Mouse (Mus musculus) kidney, embryonic 15.5 days (tissue): ENCODE measurements around the gene Gm49776. TPM values are rescaled to one million over a fixed set of nuclear protein-coding genes. Genes with fewer than 3 reads are reported as not detected.

Experiments used
- ATAC-seq: fragments of 200-750 bp; cut with Nextera tagmentation; replicated peaks from 2 replicates; pipeline ENCODE4 v1.8.0; 2017; ENCODE audit warnings: moderate TSS enrichment; ENCODE audit not compliant: low FRiP score
- H3K27ac ChIP-seq: fragments of 300-500 bp; sonication (generic); 2 replicates; pipeline ENCODE4 v1.5.1; 2015; ENCODE audit warnings: mild to moderate bottlenecking, inconsistent platforms
- H3K27me3 ChIP-seq: fragments of 300-500 bp; sonication (generic); 2 replicates; pipeline ENCODE4 v1.6.1; 2015; ENCODE audit warnings: inconsistent platforms
- H3K36me3 ChIP-seq: fragments of 300-500 bp; sonication (generic); 2 replicates; pipeline ENCODE4 v1.6.1; 2015; ENCODE audit warnings: inconsistent platforms
- H3K4me1 ChIP-seq: fragments of 300-500 bp; sonication (generic); 2 replicates; pipeline ENCODE4 v1.6.1; 2015; ENCODE audit warnings: inconsistent platforms
- H3K4me2 ChIP-seq: fragments of 300-500 bp; sonication (generic); 2 replicates; pipeline ENCODE4 v1.6.1; 2015; ENCODE audit warnings: moderate library complexity, mild to moderate bottlenecking, inconsistent platforms
- H3K4me3 ChIP-seq: fragments of 300-500 bp; sonication (generic); replicated peaks from 2 replicates; pipeline ENCODE4 v1.5.1; 2015; ENCODE audit warnings: mild to moderate bottlenecking, inconsistent platforms
- H3K9ac ChIP-seq: fragments of 300-500 bp; sonication (generic); 2 replicates; pipeline ENCODE4 v1.6.1; 2015; ENCODE audit warnings: mild to moderate bottlenecking, inconsistent platforms
- H3K9me3 ChIP-seq: fragments of 300-500 bp; sonication (generic); replicated peaks from 2 replicates; pipeline ENCODE4 v1.6.1; 2016; ENCODE audit warnings: inconsistent platforms
- WGBS: fragments of 180-500 bp; shearing (Covaris S2); methylation state at CpG from one replicate; pipeline ENCODE4 v1.1.7; 2015; ENCODE audit warnings: mixed read lengths; 5-methylcytosine and 5-hydroxymethylcytosine counted together
- polyA plus RNA-seq: library from polyadenylated mRNA; unstranded; fragments of >200 nt; fragmentation: Nextera tagmentation; extraction: Ambion mirVana; gene quantifications from 2 replicates; pipeline ENCODE4 v1.2.1, GENCODE M21; 2015

The Gm49776 gene
- polyA plus RNA-seq, 1 experiment from 2014 or later, result 4.3 TPM

GRCm38 (mm10) chr16:18217579-18217978 lies 40.5 kb downstream of the Gm49776 start, which contains the start of gene Ccdc188:
TSS of gene Ccdc188 (plus strand) at chr16:18217879.
- H3K4me2 ChIP-seq, result no peak within 1 kb of the TSS
- no peak within 1 kb of the TSS for H3K27ac ChIP-seq
- no peaks in the 10 kb centered on the region for H3K27me3 ChIP-seq
- H3K9me3 ChIP-seq, result no peaks in the 10 kb centered on the region
- 89% methylated on average over 4 of the region's 4 CpGs for WGBS
- no peak for ATAC-seq
- no peak within 1 kb of the TSS for H3K4me3 ChIP-seq
- peaks cover 15% of the 10 kb centered on the region for H3K4me1 ChIP-seq
- no peak within 1 kb of the TSS for H3K9ac ChIP-seq
- H3K36me3 ChIP-seq, result peaks cover 8% of the 10 kb centered on the region

- Histone ChIP-seq H3K36me3 (no peaks in the 10 kb centered on the region), H3K4me1 (peaks cover 8% of the 10 kb centered on the region), H3K27ac (no peak overlapping the region), H3K4me3 (no peak overlapping the region), H3K9me3 (no peaks in the 10 kb centered on the region), H3K27me3 (peaks cover 6% of the 10 kb centered on the region), H3K4me2 (no peak overlapping the region), H3K9ac (no peak overlapping the region)
- no peak for ATAC-seq
- WGBS, result 79% methylated on average over 7 of the region's 7 CpGs
These were observed 43.3 kb downstream of the Gm49776 start for GRCm38 (mm10) chr16:18214858-18215257.

GRCm38 (mm10) chr16:18213689-18214088 lies 44.4 kb downstream of the Gm49776 start:
- ATAC-seq, result no peak
- Histone ChIP-seq H3K36me3 (no peaks in the 10 kb centered on the region), H3K9ac (no peak overlapping the region), H3K9me3 (no peaks in the 10 kb centered on the region), H3K4me2 (no peak overlapping the region), H3K27ac (no peak overlapping the region), H3K4me3 (no peak overlapping the region), H3K27me3 (peaks cover 10% of the 10 kb centered on the region), H3K4me1 (0 out of 2 replicates have a peak, but pooled peaks cover 5% of the 10 kb centered on the region)
- 49% methylated on average over 6 of the region's 6 CpGs for WGBS

GRCm38 (mm10) chr16:18211417-18212171 lies 46.5 kb downstream of the Gm49776 start:
- H3K36me3 ChIP-seq, result no peaks in the 10 kb centered on the region
- no peaks in the 10 kb centered on the region for H3K9me3 ChIP-seq
- no peak overlapping the region for H3K4me3 ChIP-seq
- peaks cover 10% of the 10 kb centered on the region for H3K27me3 ChIP-seq
- H3K4me1 ChIP-seq, result 0 out of 2 replicates have a peak, but pooled peaks cover 5% of the 10 kb centered on the region
- H3K9ac ChIP-seq, result no peak overlapping the region
- no peak overlapping the region for H3K4me2 ChIP-seq
- ATAC-seq, result 0 out of 2 replicates have a peak, but pooled peaks have one; percentile 40
- 48% methylated on average over 10 of the region's 10 CpGs for WGBS
- no peak overlapping the region for H3K27ac ChIP-seq

GRCm38 (mm10) chr16:18210701-18211416 lies 47.3 kb downstream of the Gm49776 start:
- H3K4me1 ChIP-seq, result 0 out of 2 replicates have a peak, but pooled peaks cover 5% of the 10 kb centered on the region

GRCm38 (mm10) chr16:18203430-18204091 lies 54.6 kb downstream of the Gm49776 start:
- H3K4me2 ChIP-seq, result no peak overlapping the region
- H3K36me3 ChIP-seq, result no peaks in the 10 kb centered on the region
- H3K4me1 ChIP-seq, result peaks cover 43% of the 10 kb centered on the region
- H3K27me3 ChIP-seq, result peaks cover 18% of the 10 kb centered on the region
- H3K4me3 ChIP-seq, result no peak overlapping the region
- H3K9ac ChIP-seq, result no peak overlapping the region
- no peaks in the 10 kb centered on the region for H3K9me3 ChIP-seq
- peak overlapping the region; percentile 72 for H3K27ac ChIP-seq
- 12% methylated on average over 7 of the region's 7 CpGs for WGBS
- ATAC-seq, result peak; percentile 90

More at GRCm38 (mm10) chr16:18210701-18211416, 47.3 kb downstream of the Gm49776 start:
- Histone ChIP-seq H3K27ac (no peak overlapping the region), H3K4me2 (no peak overlapping the region), H3K9me3 (no peaks in the 10 kb centered on the region), H3K9ac (no peak overlapping the region), H3K27me3 (peaks cover 10% of the 10 kb centered on the region), H3K36me3 (no peaks in the 10 kb centered on the region), H3K4me3 (no peak overlapping the region)
- 26% methylated on average over 6 of the region's 8 CpGs for WGBS
- ATAC-seq, result peak; percentile 35

GRCm38 (mm10) chr16:18202061-18202460 lies 56.1 kb downstream of the Gm49776 start:
- Histone ChIP-seq H3K4me2 (no peak overlapping the region), H3K36me3 (no peaks in the 10 kb centered on the region), H3K4me3 (no peak overlapping the region), H3K27ac (no peak overlapping the region), H3K9ac (no peak overlapping the region), H3K4me1 (peaks cover 52% of the 10 kb centered on the region), H3K27me3 (peaks cover 22% of the 10 kb centered on the region), H3K9me3 (no peaks in the 10 kb centered on the region)
- 95% methylated on average over 1 of the region's 1 CpGs for WGBS
- no peak for ATAC-seq

- ATAC-seq, result no peak
- H3K27me3 ChIP-seq, result peaks cover 23% of the 10 kb centered on the region
- H3K27ac ChIP-seq, result no peak overlapping the region
- no peaks in the 10 kb centered on the region for H3K36me3 ChIP-seq
- WGBS, result 36% methylated on average over 1 of the region's 1 CpGs
- H3K9ac ChIP-seq, result no peak overlapping the region
- no peak overlapping the region for H3K4me3 ChIP-seq
- H3K9me3 ChIP-seq, result no peaks in the 10 kb centered on the region
- H3K4me2 ChIP-seq, result no peak overlapping the region
- H3K4me1 ChIP-seq, result peaks cover 52% of the 10 kb centered on the region
These were observed 56.5 kb downstream of the Gm49776 start for GRCm38 (mm10) chr16:18201620-18202019.

- Histone ChIP-seq H3K36me3 (no peaks in the 10 kb centered on the region), H3K4me2 (no peak overlapping the region), H3K9me3 (no peaks in the 10 kb centered on the region), H3K4me3 (no peak overlapping the region), H3K4me1 (peaks cover 59% of the 10 kb centered on the region), H3K27ac (0 out of 2 replicates have a peak overlapping the region, but pooled peaks have one; percentile 13), H3K9ac (no peak overlapping the region), H3K27me3 (peaks cover 23% of the 10 kb centered on the region)
- ATAC-seq, result no peak
- 51% methylated on average over 2 of the region's 2 CpGs for WGBS
These were observed 58.1 kb downstream of the Gm49776 start for GRCm38 (mm10) chr16:18200062-18200461.

GRCm38 (mm10) chr16:18198365-18199098 lies 59.6 kb downstream of the Gm49776 start:
- H3K4me2 ChIP-seq, result no peak overlapping the region
- H3K9me3 ChIP-seq, result no peaks in the 10 kb centered on the region
- H3K27ac ChIP-seq, result no peak overlapping the region
- H3K36me3 ChIP-seq, result no peaks in the 10 kb centered on the region
- H3K9ac ChIP-seq, result no peak overlapping the region
- peaks cover 57% of the 10 kb centered on the region for H3K4me1 ChIP-seq
- WGBS, result 57% methylated on average over 10 of the region's 10 CpGs
- no peak for ATAC-seq
- peaks cover 23% of the 10 kb centered on the region for H3K27me3 ChIP-seq
- no peak overlapping the region for H3K4me3 ChIP-seq

GRCm38 (mm10) chr16:18197881-18198280 lies 60.2 kb downstream of the Gm49776 start:
- Histone ChIP-seq H3K9ac (no peak overlapping the region), H3K27me3 (peaks cover 23% of the 10 kb centered on the region), H3K27ac (no peak overlapping the region), H3K36me3 (no peaks in the 10 kb centered on the region), H3K9me3 (no peaks in the 10 kb centered on the region), H3K4me1 (peaks cover 54% of the 10 kb centered on the region), H3K4me3 (no peak overlapping the region), H3K4me2 (no peak overlapping the region)
- ATAC-seq, result no peak
- WGBS, result 86% methylated on average over 6 of the region's 6 CpGs
